Mouse (Mus musculus) limb, embryonic 15.5 days (tissue): ENCODE data around the gene Pik3cd. TPM values are rescaled to one million over a fixed set of nuclear protein-coding genes. Genes with fewer than 3 reads are reported as not detected.
A peak's percentile ranks its signal among the peaks of the same experiment; 100 is the strongest.

Experiments used
- ATAC-seq: fragments of 200-750 bp; cut with Nextera tagmentation; 2 replicates; pipeline ENCODE4 v1.8.0; 2017; ENCODE audit warnings: low read depth, moderate TSS enrichment; ENCODE audit not compliant: insufficient number of reproducible peaks, low FRiP score, low TSS enrichment
- H3K27ac ChIP-seq: fragments of 300-500 bp; sonication (generic); 2 replicates; pipeline ENCODE4 v1.5.1; 2015; ENCODE audit warnings: moderate library complexity, mild to moderate bottlenecking, inconsistent platforms
- H3K27me3 ChIP-seq: fragments of 300-500 bp; sonication (generic); 2 replicates; pipeline ENCODE4 v1.6.1; 2015; ENCODE audit warnings: inconsistent platforms
- H3K36me3 ChIP-seq: fragments of 300-500 bp; sonication (generic); 2 replicates; pipeline ENCODE4 v1.6.1; 2015; ENCODE audit warnings: inconsistent platforms
- H3K4me1 ChIP-seq: fragments of 300-500 bp; sonication (generic); 2 replicates; pipeline ENCODE4 v1.6.1; 2015; ENCODE audit warnings: inconsistent platforms
- H3K4me2 ChIP-seq: fragments of 300-500 bp; sonication (generic); 2 replicates; pipeline ENCODE4 v1.6.1; 2015; ENCODE audit warnings: mild to moderate bottlenecking, inconsistent platforms
- H3K4me3 ChIP-seq: fragments of 300-500 bp; sonication (generic); 2 replicates; pipeline ENCODE4 v1.5.1; 2015; ENCODE audit warnings: mild to moderate bottlenecking, inconsistent platforms
- H3K9ac ChIP-seq: fragments of 300-500 bp; sonication (generic); 2 replicates; pipeline ENCODE4 v1.6.1; 2015; ENCODE audit warnings: inconsistent platforms
- H3K9me3 ChIP-seq: fragments of 300-500 bp; sonication (generic); 2 replicates; pipeline ENCODE4 v1.6.1; 2016; ENCODE audit warnings: inconsistent platforms
- WGBS: fragments of 180-500 bp; shearing (Covaris S2); methylation state at CpG from one replicate; pipeline ENCODE4 v1.1.7; 2015; 5-methylcytosine and 5-hydroxymethylcytosine counted together
- polyA plus RNA-seq: library from polyadenylated mRNA; unstranded; fragments of >200 nt; fragmentation: Nextera tagmentation; extraction: Ambion mirVana; gene quantifications from 2 replicates; pipeline ENCODE4 v1.2.1, GENCODE M21; 2015

Gene Pik3cd
- polyA plus RNA-seq, 1 experiment from 2014 or later = 4.1 TPM

DNA sequence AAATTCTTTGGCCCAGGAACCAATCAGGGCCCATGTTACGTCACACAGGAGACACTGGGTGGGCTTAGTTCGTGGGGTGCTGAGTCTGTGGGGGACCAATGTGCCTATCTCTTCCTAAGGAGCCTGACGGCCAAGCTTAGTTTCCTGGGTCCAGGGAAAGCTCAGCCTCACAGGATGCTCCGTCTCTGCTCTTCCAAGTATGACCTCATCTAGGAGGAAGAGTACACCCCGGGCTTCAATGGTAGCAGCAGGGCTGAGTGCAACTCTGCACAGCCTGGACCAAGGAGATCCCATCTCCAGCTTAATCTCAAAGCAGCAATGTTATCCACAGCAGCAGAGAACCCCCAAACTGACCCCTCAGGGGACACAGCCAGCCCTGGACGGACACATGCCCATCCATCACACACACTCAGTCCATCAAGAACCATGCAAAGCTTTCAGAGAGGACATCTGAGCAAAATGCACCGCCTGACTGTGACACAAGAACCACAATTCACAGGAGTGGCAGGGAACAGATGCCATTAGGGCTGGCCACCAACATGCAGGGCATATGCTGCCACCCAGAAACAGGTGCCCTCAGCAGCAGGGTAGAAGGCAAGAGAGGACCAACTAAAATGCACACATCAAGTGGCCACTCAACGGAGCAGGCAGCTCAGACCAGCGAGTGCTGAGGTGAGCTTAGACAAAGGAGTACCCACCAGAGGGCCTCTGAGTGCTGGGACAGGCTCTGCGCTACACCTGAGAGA lies 32.5 kb upstream of the Pik3cd start:
- H3K9me3 ChIP-seq = no peaks in the 10 kb centered on the region
- no peak overlapping the region for H3K27ac ChIP-seq
- no peak overlapping the region for H3K4me3 ChIP-seq
- 74% methylated on average over 10 of the region's 10 CpGs for WGBS
- no peak overlapping the region for H3K4me2 ChIP-seq
- no peak for ATAC-seq
- no peaks in the 10 kb centered on the region for H3K27me3 ChIP-seq
- H3K9ac ChIP-seq = no peak overlapping the region
- H3K36me3 ChIP-seq = peaks cover 18% of the 10 kb centered on the region
- peaks cover 59% of the 10 kb centered on the region for H3K4me1 ChIP-seq

DNA sequence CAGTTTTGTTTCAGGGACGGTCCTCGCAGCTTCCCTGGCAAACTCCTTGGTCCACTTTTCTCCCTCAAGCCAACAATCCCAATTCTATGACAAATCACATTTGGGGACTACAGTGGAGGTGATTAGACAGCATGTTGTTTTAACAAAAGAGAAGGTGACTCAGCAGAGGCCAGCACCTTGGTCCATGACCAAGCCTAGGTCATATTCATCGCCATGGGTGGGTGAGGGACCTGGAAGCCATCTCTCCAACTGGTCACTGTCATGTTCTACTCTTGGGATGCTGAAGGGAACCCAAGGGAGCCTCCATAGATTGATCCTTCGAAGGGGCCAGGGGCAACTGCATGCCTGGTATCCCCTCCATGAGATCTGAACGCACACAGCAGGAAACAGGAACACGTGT lies 31.9 kb upstream of the Pik3cd start:
- no peak overlapping the region for H3K4me2 ChIP-seq

DNA sequence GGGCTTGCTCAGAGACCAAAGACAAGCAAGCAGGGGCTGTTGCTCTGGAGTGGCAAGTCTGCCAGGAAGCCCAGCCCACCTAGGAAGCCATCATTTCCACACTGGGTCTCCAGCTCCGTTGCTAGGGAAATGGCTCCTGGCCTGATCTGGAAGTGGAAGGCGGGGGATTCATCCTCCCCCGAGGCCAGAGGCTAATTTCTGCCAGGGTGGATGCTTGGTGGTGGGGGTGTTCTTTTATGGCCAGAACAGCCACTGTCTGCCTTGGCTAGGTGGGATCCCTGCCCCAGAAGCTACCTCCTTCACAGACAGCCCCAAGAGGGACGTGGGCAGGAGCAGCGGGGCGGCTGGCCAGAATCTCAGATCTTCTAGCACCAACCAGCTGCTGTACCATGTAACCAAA lies 31.4 kb upstream of the Pik3cd start:
- no peaks in the 10 kb centered on the region for H3K27me3 ChIP-seq
- H3K9me3 ChIP-seq = no peaks in the 10 kb centered on the region
- no peak overlapping the region for H3K4me2 ChIP-seq
- H3K4me3 ChIP-seq = no peak overlapping the region
- no peak overlapping the region for H3K9ac ChIP-seq
- H3K27ac ChIP-seq = peak overlapping the region; percentile 23; the same call in 1 of the 2 replicates
- H3K36me3 ChIP-seq = peaks cover 29% of the 10 kb centered on the region
- H3K4me1 ChIP-seq = peaks cover 63% of the 10 kb centered on the region
- no peak for ATAC-seq
- WGBS = 31% methylated on average over 6 of the region's 6 CpGs

More for the DNA sequence above, 31.9 kb upstream of the Pik3cd start:
- ATAC-seq = no peak
- Histone ChIP-seq H3K27ac (peak overlapping the region; percentile 22; the same call in 1 of the 2 replicates), H3K27me3 (no peaks in the 10 kb centered on the region), H3K9ac (no peak overlapping the region), H3K4me3 (no peak overlapping the region), H3K9me3 (no peaks in the 10 kb centered on the region), H3K4me1 (peaks cover 63% of the 10 kb centered on the region), H3K36me3 (peaks cover 25% of the 10 kb centered on the region)
- 75% methylated on average over 6 of the region's 6 CpGs for WGBS

DNA sequence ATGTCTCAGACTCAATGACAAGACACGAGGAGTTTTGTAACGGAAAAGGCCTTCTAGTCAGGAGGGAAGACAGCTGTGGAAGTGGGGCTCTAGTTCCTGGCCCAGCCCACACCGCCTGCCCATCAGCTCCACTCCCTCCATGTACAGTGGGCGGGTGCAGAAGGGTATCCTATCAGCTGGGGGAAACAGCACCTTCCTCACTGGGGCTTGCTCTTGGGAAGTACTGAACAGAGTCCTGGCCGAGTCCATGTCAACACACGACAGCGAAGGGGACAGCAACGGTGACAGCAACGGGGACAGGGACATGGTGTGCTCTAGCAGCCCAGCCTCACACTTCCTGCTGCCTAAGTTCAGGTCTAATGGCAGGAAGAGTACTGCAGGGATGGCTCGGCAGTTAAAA lies 30.4 kb upstream of the Pik3cd start:
- H3K27ac ChIP-seq = 0 out of 2 replicates have a peak overlapping the region, but pooled peaks have one; percentile 23
- H3K36me3 ChIP-seq = peaks cover 34% of the 10 kb centered on the region
- WGBS = 63% methylated on average over 10 of the region's 10 CpGs
- no peak for ATAC-seq
- H3K4me2 ChIP-seq = no peak overlapping the region
- no peaks in the 10 kb centered on the region for H3K27me3 ChIP-seq
- no peak overlapping the region for H3K9ac ChIP-seq
- H3K9me3 ChIP-seq = no peaks in the 10 kb centered on the region
- peaks cover 58% of the 10 kb centered on the region for H3K4me1 ChIP-seq
- H3K4me3 ChIP-seq = no peak overlapping the region

DNA sequence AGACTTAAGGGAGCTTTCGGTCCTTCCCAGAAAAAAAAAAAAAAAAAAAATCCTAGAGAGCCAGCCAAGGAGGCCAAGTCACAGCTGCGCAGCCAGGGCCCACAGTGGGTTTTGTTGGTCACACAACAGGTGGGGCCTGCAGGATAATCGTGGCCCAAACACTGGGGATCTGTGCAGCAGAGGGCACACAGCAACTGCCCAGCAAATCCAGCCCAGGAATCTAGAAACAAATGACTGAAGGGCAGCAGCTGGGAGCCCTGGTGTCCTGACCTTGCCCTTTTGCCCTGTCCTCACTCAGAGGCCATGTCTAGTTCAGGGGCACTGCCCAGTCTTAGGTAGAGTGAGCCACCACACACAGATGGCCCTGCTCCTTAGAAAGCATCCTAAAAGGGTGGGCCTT lies 29.9 kb upstream of the Pik3cd start:
- Histone ChIP-seq H3K4me2 (no peak overlapping the region), H3K36me3 (peaks cover 39% of the 10 kb centered on the region), H3K9ac (no peak overlapping the region), H3K4me3 (no peak overlapping the region), H3K27me3 (no peaks in the 10 kb centered on the region), H3K27ac (no peak overlapping the region; the same call in 1 of the 2 replicates), H3K4me1 (peaks cover 56% of the 10 kb centered on the region), H3K9me3 (no peaks in the 10 kb centered on the region)
- no peak for ATAC-seq
- WGBS = 76% methylated on average over 3 of the region's 3 CpGs

DNA sequence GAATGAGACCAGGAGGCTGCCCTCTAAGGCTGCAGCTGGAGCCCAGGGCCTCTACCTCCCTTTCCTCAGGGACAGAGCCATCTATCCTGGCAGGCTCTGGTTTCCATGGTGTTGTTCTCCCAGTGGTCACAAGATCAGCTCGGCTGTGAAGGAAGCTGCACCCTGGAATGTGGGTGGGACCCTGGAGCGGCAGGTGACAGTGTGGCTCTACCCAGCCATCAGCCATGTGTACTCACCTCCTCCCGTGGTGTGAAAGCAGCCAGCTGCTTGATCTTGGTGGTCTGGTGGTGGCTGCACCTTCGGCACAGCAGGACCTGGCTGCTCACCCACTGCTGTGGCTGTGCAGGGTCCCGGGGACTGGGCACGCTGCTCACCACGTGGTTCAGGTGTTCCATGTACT lies 28.5 kb upstream of the Pik3cd start:
- H3K9me3 ChIP-seq = no peaks in the 10 kb centered on the region
- H3K27ac ChIP-seq = no peak overlapping the region
- peaks cover 54% of the 10 kb centered on the region for H3K36me3 ChIP-seq
- no peak overlapping the region for H3K4me2 ChIP-seq
- H3K27me3 ChIP-seq = no peaks in the 10 kb centered on the region
- H3K9ac ChIP-seq = no peak overlapping the region
- H3K4me1 ChIP-seq = peaks cover 41% of the 10 kb centered on the region
- no peak for ATAC-seq
- WGBS = 71% methylated on average over 7 of the region's 7 CpGs
- H3K4me3 ChIP-seq = no peak overlapping the region

DNA sequence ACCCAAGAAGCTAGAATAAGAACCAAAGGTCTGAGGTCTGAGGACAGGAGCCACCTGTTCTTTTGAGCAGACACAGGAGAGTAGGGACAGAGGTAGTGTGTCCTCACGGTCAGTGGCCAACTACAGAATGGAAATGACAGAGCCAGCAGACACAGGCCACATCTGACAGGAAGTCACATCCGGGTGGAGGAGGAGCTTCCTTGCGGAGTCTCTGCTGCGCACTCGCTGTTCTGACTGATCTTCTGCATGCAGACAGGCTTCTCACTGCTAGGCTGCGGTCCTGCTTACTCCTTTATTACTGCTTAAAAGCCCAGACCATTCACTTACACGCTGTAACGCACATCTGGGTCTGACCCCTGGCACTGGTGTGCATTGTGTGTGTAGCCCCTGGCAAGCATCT lies 26.4 kb upstream of the Pik3cd start:
- H3K9ac ChIP-seq = no peak overlapping the region
- no peak overlapping the region for H3K4me2 ChIP-seq
- ATAC-seq = no peak
- H3K9me3 ChIP-seq = no peaks in the 10 kb centered on the region
- peaks cover 74% of the 10 kb centered on the region for H3K36me3 ChIP-seq
- H3K27ac ChIP-seq = 0 out of 2 replicates have a peak overlapping the region, but pooled peaks have one; percentile 40
- WGBS = 69% methylated on average over 8 of the region's 8 CpGs
- H3K4me1 ChIP-seq = peaks cover 26% of the 10 kb centered on the region
- no peak overlapping the region for H3K4me3 ChIP-seq
- no peaks in the 10 kb centered on the region for H3K27me3 ChIP-seq

DNA sequence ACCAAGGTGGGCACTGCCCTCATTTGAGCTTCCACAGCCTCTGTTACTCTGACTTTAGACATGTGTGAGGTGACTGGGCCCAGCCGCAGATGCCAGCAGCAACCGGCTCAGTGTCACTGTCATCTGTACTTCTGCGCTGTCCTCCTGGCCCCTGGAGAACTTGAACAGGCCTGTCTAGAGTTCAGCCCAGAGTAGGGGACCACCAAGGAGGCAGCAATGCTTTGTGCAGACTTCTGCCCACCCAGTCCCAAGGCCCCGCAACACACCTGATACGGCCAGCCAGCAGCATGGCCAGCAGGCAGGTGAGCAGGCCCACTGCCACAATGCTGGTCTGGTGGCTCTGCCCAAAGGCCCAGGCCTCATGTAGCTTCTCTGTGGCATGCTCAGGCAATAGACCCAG lies 25.3 kb upstream of the Pik3cd start:
- no peaks in the 10 kb centered on the region for H3K9me3 ChIP-seq
- H3K4me2 ChIP-seq = no peak overlapping the region
- WGBS = 94% methylated on average over 5 of the region's 5 CpGs
- no peak overlapping the region for H3K27ac ChIP-seq
- H3K4me1 ChIP-seq = peaks cover 14% of the 10 kb centered on the region
- H3K4me3 ChIP-seq = no peak overlapping the region
- no peak overlapping the region for H3K9ac ChIP-seq
- no peak for ATAC-seq
- H3K27me3 ChIP-seq = no peaks in the 10 kb centered on the region
- peaks cover 81% of the 10 kb centered on the region for H3K36me3 ChIP-seq

DNA sequence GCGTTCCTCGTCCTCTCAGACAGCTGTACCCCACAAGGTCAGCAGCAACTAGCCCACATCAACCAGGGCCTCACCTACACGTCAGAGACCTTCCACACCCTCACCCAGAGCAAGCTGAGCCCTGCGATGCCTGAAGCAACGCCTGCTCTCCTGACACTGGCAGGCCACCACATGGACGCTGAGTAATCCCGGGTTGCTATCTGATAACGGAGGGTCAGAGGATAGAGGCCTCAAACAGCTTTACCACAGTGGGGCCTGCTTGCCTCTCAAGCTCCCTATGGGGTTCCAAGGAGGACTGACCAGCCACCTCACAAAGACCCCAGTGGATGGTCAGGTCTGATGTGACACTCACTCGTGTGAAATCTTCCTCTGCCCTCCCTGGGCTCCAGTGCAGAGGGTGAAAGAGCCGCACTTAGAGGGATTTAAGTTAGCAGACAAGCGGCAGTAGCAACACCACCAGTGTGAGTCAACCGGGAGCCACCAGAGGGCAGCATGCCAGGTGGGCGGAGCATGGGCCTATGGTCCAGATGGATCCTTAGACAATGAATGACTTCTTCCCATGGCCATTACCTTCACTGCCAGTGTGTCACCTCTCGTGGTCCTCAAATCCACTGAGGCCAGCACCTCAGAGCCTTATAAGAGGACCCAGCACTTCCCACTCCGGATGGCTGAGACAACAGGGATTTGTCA lies 23.4 kb upstream of the Pik3cd start:
- H3K4me1 ChIP-seq = peaks cover 9% of the 10 kb centered on the region; the same call in 1 of the 2 replicates
- ATAC-seq = no peak
- H3K27ac ChIP-seq = no peak overlapping the region
- no peak overlapping the region for H3K4me3 ChIP-seq
- H3K36me3 ChIP-seq = peaks cover 86% of the 10 kb centered on the region
- 69% methylated on average over 15 of the region's 15 CpGs for WGBS
- H3K4me2 ChIP-seq = no peak overlapping the region
- no peaks in the 10 kb centered on the region for H3K27me3 ChIP-seq
- H3K9me3 ChIP-seq = no peaks in the 10 kb centered on the region
- no peak overlapping the region for H3K9ac ChIP-seq

DNA sequence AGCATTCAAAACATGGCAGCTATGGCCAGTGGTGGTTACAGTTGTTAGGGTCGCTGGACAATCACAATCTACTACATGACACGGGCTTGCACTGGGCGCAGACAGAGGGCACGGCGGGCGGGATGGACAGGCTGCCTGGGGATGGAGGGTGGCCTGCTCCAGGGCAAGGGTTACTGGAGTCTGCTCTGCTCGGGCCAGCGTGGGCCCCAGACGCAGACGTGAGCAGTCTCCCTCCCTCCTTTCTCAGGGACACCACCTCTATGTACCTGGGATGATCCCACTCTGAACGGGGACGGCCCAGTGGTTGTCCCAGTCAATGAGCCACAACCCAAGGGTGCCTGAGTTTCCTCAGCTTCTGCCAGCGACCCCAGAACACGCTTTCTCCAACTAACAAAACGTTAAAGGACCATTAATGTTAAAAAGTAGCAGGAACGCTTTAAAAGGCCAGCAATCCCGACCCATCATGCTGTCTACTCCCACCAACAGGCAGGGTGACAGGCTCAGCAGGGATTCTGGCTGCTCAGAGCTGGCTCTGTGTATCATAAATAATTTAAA lies 22.6 kb upstream of the Pik3cd start:
- 89% methylated on average over 17 of the region's 17 CpGs for whole genome bisulfite sequencing
- Histone ChIP-seq H3K4me1 (peaks cover 9% of the 10 kb centered on the region; the same call in 1 of the 2 replicates), H3K9me3 (no peaks in the 10 kb centered on the region), H3K4me2 (no peak overlapping the region), H3K27me3 (no peaks in the 10 kb centered on the region), H3K9ac (no peak overlapping the region), H3K27ac (no peak overlapping the region), H3K36me3 (peaks cover 89% of the 10 kb centered on the region), H3K4me3 (no peak overlapping the region)
- ATAC-seq = no peak

DNA sequence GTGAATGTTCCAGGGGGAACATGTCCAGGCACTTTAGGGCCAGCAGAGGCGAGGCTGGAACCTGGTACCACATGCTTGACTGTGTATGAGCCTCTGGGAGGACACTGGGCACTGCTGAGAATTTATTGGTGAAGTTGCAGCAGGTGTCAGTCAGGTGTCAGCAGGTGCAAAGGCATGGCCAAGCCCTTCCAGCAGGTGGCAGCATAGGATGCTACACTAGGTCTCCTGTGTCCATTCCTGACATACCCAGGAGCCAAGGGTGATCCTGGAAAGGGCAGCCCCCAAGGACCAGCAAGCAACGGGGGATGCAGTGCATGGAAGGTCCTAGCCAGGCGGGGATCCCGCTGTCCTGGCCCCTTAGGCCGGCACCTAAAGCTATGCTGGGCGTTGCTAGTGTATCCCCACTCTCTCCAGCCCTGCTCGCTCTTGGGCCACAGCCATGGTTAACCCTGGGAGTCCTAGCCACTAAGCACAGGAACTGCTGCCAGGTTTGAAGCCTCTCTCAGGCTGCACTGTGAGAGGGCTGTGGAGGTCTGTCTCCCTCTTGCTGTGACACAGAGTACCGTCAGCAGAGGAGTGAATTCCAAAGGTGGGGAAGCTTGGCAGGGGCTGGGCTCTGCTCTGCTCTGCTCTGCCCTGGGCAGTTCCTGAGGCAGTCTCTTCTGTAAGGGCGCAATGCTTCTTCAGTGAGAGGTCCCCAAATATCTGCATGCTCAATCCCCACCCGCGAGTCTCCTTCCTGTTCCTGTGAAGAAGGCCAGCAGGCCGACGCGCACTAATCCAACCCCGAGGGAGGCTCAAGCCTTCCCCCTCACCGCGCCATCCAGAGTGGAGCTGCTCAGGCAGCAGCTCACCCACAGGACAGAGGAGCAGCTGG lies 21.7 kb upstream of the Pik3cd start:
- no peak overlapping the region for H3K4me2 ChIP-seq
- H3K36me3 ChIP-seq = peaks cover 89% of the 10 kb centered on the region
- peaks cover 5% of the 10 kb centered on the region; the same call in 1 of the 2 replicates for H3K4me1 ChIP-seq
- no peak overlapping the region for H3K9ac ChIP-seq
- no peaks in the 10 kb centered on the region for H3K27me3 ChIP-seq
- ATAC-seq = no peak
- H3K4me3 ChIP-seq = no peak overlapping the region
- 73% methylated on average over 17 of the region's 17 CpGs for WGBS
- H3K27ac ChIP-seq = no peak overlapping the region
- H3K9me3 ChIP-seq = no peaks in the 10 kb centered on the region
